Mouse (Mus musculus) midbrain, embryonic 16.5 days (tissue): ENCODE data around the gene Gm49387. TPM values are rescaled to one million over a fixed set of nuclear protein-coding genes. Genes with fewer than 3 reads are reported as not detected.

ENCODE experiments used
- ATAC-seq: fragments of 200-750 bp; cut with Nextera tagmentation; 2 replicates; pipeline ENCODE4 v1.8.0; 2017; ENCODE audit warnings: moderate TSS enrichment
- H3K27ac ChIP-seq: fragments of 300-500 bp; sonication (generic); 2 replicates; pipeline ENCODE4 v1.5.1; 2014; ENCODE audit warnings: mild to moderate bottlenecking, low read length, mixed read lengths
- H3K27me3 ChIP-seq: fragments of 300-500 bp; sonication (generic); 2 replicates; pipeline ENCODE4 v1.6.1; 2014; ENCODE audit warnings: low read depth, low read length, mixed read lengths; ENCODE audit not compliant: control insufficient read depth, insufficient read depth
- H3K36me3 ChIP-seq: fragments of 300-500 bp; sonication (generic); 2 replicates; pipeline ENCODE4 v1.6.1; 2014; ENCODE audit warnings: mild to moderate bottlenecking, low read length, moderate library complexity, mixed read lengths; ENCODE audit not compliant: control insufficient read depth, insufficient read depth
- H3K4me1 ChIP-seq: fragments of 300-500 bp; sonication (generic); 2 replicates; pipeline ENCODE4 v1.6.1; 2014; ENCODE audit warnings: mild to moderate bottlenecking, low read length, mixed read lengths; ENCODE audit not compliant: control insufficient read depth, insufficient read depth
- H3K4me2 ChIP-seq: fragments of 300-500 bp; sonication (generic); 2 replicates; pipeline ENCODE4 v1.6.1; 2014; ENCODE audit warnings: mild to moderate bottlenecking, low read length, mixed read lengths
- H3K4me3 ChIP-seq: fragments of 300-500 bp; sonication (generic); 2 replicates; pipeline ENCODE4 v1.5.1; 2014; ENCODE audit warnings: low read depth, mild to moderate bottlenecking, low read length, moderate library complexity, mixed read lengths
- H3K9ac ChIP-seq: fragments of 300-500 bp; sonication (generic); 2 replicates; pipeline ENCODE4 v1.6.1; 2014; ENCODE audit warnings: low read depth, low read length, mixed read lengths
- H3K9me3 ChIP-seq: fragments of 300-500 bp; sonication (generic); replicated peaks from 2 replicates; pipeline ENCODE4 v1.6.1; 2014; ENCODE audit warnings: mild to moderate bottlenecking, low read length, mixed read lengths; ENCODE audit not compliant: control insufficient read depth, poor library complexity, severe bottlenecking
- WGBS: fragments of 180-500 bp; shearing (Covaris S2); extraction: QIAGEN DNeasy Blood & Tissue Kit; methylation state at CpG from one replicate; pipeline ENCODE4 v1.1.7; 2014; 5-methylcytosine and 5-hydroxymethylcytosine counted together
- polyA plus RNA-seq: library from polyadenylated mRNA; unstranded; fragments of >200 nt; fragmentation: Nextera tagmentation; extraction: Ambion mirVana; gene quantifications from 2 replicates; pipeline ENCODE4 v1.2.1, GENCODE M21; 2015

Gm49387 gene
- polyA plus RNA-seq, 1 experiment from 2014 or later: not detected

- H3K9me3 ChIP-seq: no peaks in the 10 kb centered on the region
- ATAC-seq: no peak
- H3K36me3 ChIP-seq: 0 out of 2 replicates have a peak, but pooled peaks cover 5% of the 10 kb centered on the region
- no peaks in the 10 kb centered on the region for H3K4me1 ChIP-seq
- no peak overlapping the region for H3K9ac ChIP-seq
- H3K4me3 ChIP-seq: no peak overlapping the region
- WGBS: 61% methylated on average over 15 of the region's 15 CpGs
- H3K27me3 ChIP-seq: no peaks in the 10 kb centered on the region
- peak overlapping the region; percentile 30; the same call in 1 of the 2 replicates for H3K27ac ChIP-seq
- H3K4me2 ChIP-seq: no peak overlapping the region
Observed at GRCm38 (mm10) chr14:31669642-31670490, 29.2 kb upstream of the Gm49387 start.

- H3K36me3 ChIP-seq: 0 out of 2 replicates have a peak, but pooled peaks cover 5% of the 10 kb centered on the region
- no peak overlapping the region for H3K4me3 ChIP-seq
- WGBS: 65% methylated on average over 13 of the region's 13 CpGs
- H3K27me3 ChIP-seq: no peaks in the 10 kb centered on the region
- peak overlapping the region; percentile 30; the same call in 1 of the 2 replicates for H3K27ac ChIP-seq
- H3K4me2 ChIP-seq: no peak overlapping the region
- no peaks in the 10 kb centered on the region for H3K4me1 ChIP-seq
- no peaks in the 10 kb centered on the region for H3K9me3 ChIP-seq
- no peak overlapping the region for H3K9ac ChIP-seq
- no peak for ATAC-seq
Observed at GRCm38 (mm10) chr14:31669161-31669611, 28.5 kb upstream of the Gm49387 start.

GRCm38 (mm10) chr14:31668326-31668725, 27.6 kb upstream of the Gm49387 start:
- Histone ChIP-seq H3K4me2 (no peak overlapping the region), H3K27me3 (no peaks in the 10 kb centered on the region), H3K36me3 (0 out of 2 replicates have a peak, but pooled peaks cover 5% of the 10 kb centered on the region), H3K9me3 (no peaks in the 10 kb centered on the region), H3K9ac (no peak overlapping the region), H3K4me1 (peaks cover under 1% of the 10 kb centered on the region; the same call in 1 of the 2 replicates), H3K4me3 (no peak overlapping the region), H3K27ac (no peak overlapping the region)
- 84% methylated on average over 13 of the region's 13 CpGs for WGBS
- no peak for ATAC-seq

GRCm38 (mm10) chr14:31667741-31668140, 27.1 kb upstream of the Gm49387 start:
- H3K9me3 ChIP-seq: no peaks in the 10 kb centered on the region
- no peak overlapping the region for H3K9ac ChIP-seq
- no peak for ATAC-seq
- no peak overlapping the region for H3K4me3 ChIP-seq
- 87% methylated on average over 6 of the region's 6 CpGs for WGBS
- H3K27ac ChIP-seq: no peak overlapping the region
- H3K36me3 ChIP-seq: 0 out of 2 replicates have a peak, but pooled peaks cover 5% of the 10 kb centered on the region
- H3K4me1 ChIP-seq: peaks cover 4% of the 10 kb centered on the region; the same call in 1 of the 2 replicates
- H3K27me3 ChIP-seq: no peaks in the 10 kb centered on the region
- no peak overlapping the region for H3K4me2 ChIP-seq

- 95% methylated on average over 28 of the region's 28 CpGs for WGBS
- no peaks in the 10 kb centered on the region for H3K27me3 ChIP-seq
- H3K27ac ChIP-seq: no peak overlapping the region
- ATAC-seq: no peak
- H3K36me3 ChIP-seq: 0 out of 2 replicates have a peak, but pooled peaks cover 5% of the 10 kb centered on the region
- H3K4me3 ChIP-seq: no peak overlapping the region
- no peak overlapping the region for H3K4me2 ChIP-seq
- peaks cover 11% of the 10 kb centered on the region; the same call in 1 of the 2 replicates for H3K4me1 ChIP-seq
- H3K9ac ChIP-seq: no peak overlapping the region
- no peaks in the 10 kb centered on the region for H3K9me3 ChIP-seq
Observed at GRCm38 (mm10) chr14:31666931-31667705, 26.4 kb upstream of the Gm49387 start.

GRCm38 (mm10) chr14:31665566-31665940, 24.9 kb upstream of the Gm49387 start:
- H3K9me3 ChIP-seq: no peaks in the 10 kb centered on the region
- H3K27ac ChIP-seq: no peak overlapping the region
- peaks cover 13% of the 10 kb centered on the region; the same call in 1 of the 2 replicates for H3K4me1 ChIP-seq
- ATAC-seq: no peak
- no peak overlapping the region for H3K4me2 ChIP-seq
- H3K4me3 ChIP-seq: no peak overlapping the region
- H3K27me3 ChIP-seq: no peaks in the 10 kb centered on the region
- 0 out of 2 replicates have a peak, but pooled peaks cover 5% of the 10 kb centered on the region for H3K36me3 ChIP-seq
- WGBS: 86% methylated on average over 4 of the region's 4 CpGs
- no peak overlapping the region for H3K9ac ChIP-seq

- H3K27me3 ChIP-seq: no peaks in the 10 kb centered on the region
- no peak overlapping the region for H3K4me2 ChIP-seq
- peaks cover 13% of the 10 kb centered on the region; the same call in 1 of the 2 replicates for H3K4me1 ChIP-seq
- no peaks in the 10 kb centered on the region for H3K9me3 ChIP-seq
- ATAC-seq: no peak
- H3K4me3 ChIP-seq: no peak overlapping the region
- H3K27ac ChIP-seq: no peak overlapping the region
- no peak overlapping the region for H3K9ac ChIP-seq
- 64% methylated on average over 12 of the region's 12 CpGs for WGBS
- H3K36me3 ChIP-seq: 0 out of 2 replicates have a peak, but pooled peaks cover 5% of the 10 kb centered on the region
Observed at GRCm38 (mm10) chr14:31664903-31665565, 24.4 kb upstream of the Gm49387 start.

GRCm38 (mm10) chr14:31664100-31664902, 23.6 kb upstream of the Gm49387 start:
- Histone ChIP-seq H3K4me1 (peaks cover 13% of the 10 kb centered on the region; the same call in 1 of the 2 replicates), H3K27ac (peak overlapping the region; percentile 98; the same call in 1 of the 2 replicates), H3K4me2 (no peak overlapping the region), H3K9me3 (no peaks in the 10 kb centered on the region), H3K36me3 (0 out of 2 replicates have a peak, but pooled peaks cover 5% of the 10 kb centered on the region), H3K4me3 (no peak overlapping the region), H3K9ac (no peak overlapping the region), H3K27me3 (no peaks in the 10 kb centered on the region)
- 59% methylated on average over 18 of the region's 18 CpGs for WGBS
- ATAC-seq: no peak
